Mouse (Mus musculus): ENCODE results near the gene Cacna2d3. TPM values are rescaled to one million over a fixed set of nuclear protein-coding genes. Genes with fewer than 3 reads are reported as not detected.

The Cacna2d3 gene
- total and polyA plus RNA-seq, 3 experiments = 0.61 to 0.78 (median 0.70) TPM

DNA sequence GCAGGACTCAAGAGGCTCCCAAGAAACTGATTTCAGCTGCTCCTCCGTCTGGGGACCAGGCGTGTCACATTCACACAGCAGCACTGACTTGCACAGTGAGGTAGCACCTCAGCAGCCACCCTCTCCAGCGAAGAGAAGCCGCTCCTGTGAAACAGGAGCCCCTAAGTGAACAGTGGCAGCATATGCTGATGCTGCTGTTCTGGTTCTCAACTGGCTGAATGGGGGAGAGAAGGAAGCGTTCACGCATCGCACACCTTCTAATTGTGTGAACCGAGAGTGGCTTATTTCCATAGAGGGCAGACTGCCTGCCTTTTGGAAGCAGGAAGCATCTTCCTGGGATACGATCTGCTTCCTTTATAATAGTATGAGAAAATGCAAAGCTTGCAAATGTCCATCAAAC, 5.9 kb upstream of the Cacna2d3 start:
- 76% methylated on average over 9 of the region's 9 CpGs for WGBS
- intact Hi-C loops (cut with DNase I) = no loop called here

DNA sequence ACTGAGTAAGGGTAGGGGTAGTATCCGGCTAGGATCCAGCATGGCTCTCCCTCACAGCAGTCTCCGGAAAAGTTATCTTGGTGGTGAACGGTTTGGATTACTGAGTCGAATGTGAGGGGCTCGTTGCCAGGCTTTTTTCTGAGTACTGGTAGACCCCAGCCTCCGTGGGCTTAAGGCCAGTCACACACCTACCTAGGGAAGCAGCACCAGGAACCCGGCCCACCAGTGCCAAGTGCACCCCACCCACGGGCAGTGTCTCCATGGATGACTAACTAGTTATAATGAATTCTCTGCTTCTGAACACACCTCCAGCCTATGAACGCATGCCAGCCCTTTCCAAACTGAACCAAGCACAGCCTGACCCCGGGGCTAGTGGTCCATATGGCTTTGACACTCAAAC, 1.6 kb upstream of the Cacna2d3 start:
- Histone ChIP-seq H3K4me1 (ENCODE audit: control insufficient read depth, insufficient read depth, low read length) (no peaks in the 10 kb centered on the region), H3K79me2 (replicated peaks; ENCODE audit: control insufficient read depth, insufficient read depth, low read length) (no peaks in the 10 kb centered on the region), H3K9ac (ENCODE audit: low read depth, low read length) (no peak overlapping the region), H3K36me3 (ENCODE audit: control insufficient read depth, insufficient read depth, low read length) (no peaks in the 10 kb centered on the region), H3K27me3 (ENCODE audit: control insufficient read depth, insufficient read depth, low read length) (peaks cover 13% of the 10 kb centered on the region), H3K4me3 (no peak overlapping the region), H3K27ac (no peak overlapping the region)
- 11% methylated on average over 10 of the region's 10 CpGs for WGBS
- intact Hi-C loops (cut with DNase I) = no loop called here
- no peak for DNase-seq
- TF ChIP-seq CTCF (IDR thresholded peaks at IDR 0.05) (no peak), EP300 (IDR thresholded peaks at IDR 0.05; ENCODE audit: insufficient read depth, low read depth, low read length) (no peak), POLR2A (IDR thresholded peaks at IDR 0.05; ENCODE audit: insufficient read depth, low read depth, low read length) (no peak)

More for the DNA sequence above, 5.9 kb upstream of the Cacna2d3 start:
- no peak for DNase-seq
- H3K27ac ChIP-seq = no peak overlapping the region
- H3K9ac ChIP-seq (ENCODE audit: low read depth, low read length) = no peak overlapping the region
- no peaks in the 10 kb centered on the region for H3K4me1 ChIP-seq (ENCODE audit: control insufficient read depth, insufficient read depth, low read length)
- peaks cover 8% of the 10 kb centered on the region for H3K27me3 ChIP-seq (ENCODE audit: control insufficient read depth, insufficient read depth, low read length)
- no peak overlapping the region for H3K4me3 ChIP-seq
- no peaks in the 10 kb centered on the region for H3K36me3 ChIP-seq (ENCODE audit: control insufficient read depth, insufficient read depth, low read length)
- TF ChIP-seq POLR2A (IDR thresholded peaks at IDR 0.05; ENCODE audit: insufficient read depth, low read depth, low read length) = no peak
- no peak for TF ChIP-seq EP300 (IDR thresholded peaks at IDR 0.05; ENCODE audit: insufficient read depth, low read depth, low read length)
- no peak for TF ChIP-seq CTCF (IDR thresholded peaks at IDR 0.05)
- no peaks in the 10 kb centered on the region for H3K79me2 ChIP-seq (replicated peaks; ENCODE audit: control insufficient read depth, insufficient read depth, low read length)

DNA sequence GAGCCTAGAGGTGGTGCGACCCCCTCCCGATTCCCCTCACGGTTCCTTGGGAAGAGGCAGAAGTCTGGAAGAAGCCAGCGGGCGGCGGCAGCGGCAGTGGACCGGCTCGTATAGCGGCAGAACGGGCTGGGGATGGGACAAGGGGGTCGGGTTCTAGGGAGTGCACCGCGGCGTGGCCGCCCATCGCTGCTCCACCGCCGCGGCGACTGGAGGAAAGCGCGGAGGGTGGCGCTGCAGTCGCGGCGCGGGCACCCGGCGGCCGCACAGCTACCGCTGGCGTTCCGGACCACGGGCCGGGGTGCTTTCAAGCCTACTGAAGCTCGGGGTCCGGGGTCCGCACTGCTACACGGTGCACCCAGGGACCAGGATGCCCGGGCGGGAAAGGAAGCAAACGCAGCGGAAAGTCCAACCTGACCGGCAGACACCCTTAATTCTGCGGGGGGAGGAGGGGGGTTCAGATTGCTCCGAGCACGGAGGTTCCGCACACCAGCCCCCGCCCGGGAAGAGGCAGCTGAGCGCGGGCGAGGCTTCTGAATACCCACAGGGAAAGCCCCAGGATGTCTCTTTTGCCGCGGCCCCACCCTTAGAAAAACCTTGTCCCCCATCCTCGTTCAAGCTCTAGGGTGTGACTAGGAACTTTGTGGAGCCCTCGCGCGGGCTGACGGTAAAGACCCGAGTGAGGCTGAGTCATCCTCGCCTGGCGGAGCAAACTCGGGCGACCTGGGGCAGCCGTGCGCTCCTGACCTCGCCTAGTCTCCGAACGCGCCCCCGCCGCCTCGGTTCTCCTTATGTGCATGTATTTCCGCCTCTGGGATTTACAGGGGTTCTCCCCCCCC, 940 bp upstream of the Cacna2d3 start:
- peak in 1 of 2 experiments; percentile 5 for DNase-seq
- H3K27me3 ChIP-seq (ENCODE audit: control insufficient read depth, insufficient read depth, low read length) = peaks cover 13% of the 10 kb centered on the region
- intact Hi-C loops (cut with DNase I) = no loop called here

DNA sequence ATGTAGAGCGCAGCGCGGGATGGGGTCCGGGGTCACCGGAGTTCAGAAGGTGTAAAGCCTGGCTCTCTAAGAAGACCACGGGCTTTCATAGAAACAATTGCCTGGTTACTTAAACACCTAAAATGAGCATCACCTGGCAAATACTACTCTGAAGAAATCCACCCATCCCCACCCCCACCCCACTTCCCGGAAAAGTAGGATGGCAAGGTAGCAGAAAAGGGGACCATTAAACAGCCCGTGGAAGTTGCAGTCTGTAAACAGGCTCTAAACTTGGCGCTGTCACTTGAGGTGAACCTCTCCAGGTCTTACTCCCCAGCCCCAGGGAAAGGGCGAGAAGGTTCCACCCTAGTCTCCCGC, 555 bp downstream of the Cacna2d3 start:
- WGBS = under 1% methylated on average over 11 of the region's 11 CpGs
- Histone ChIP-seq H3K36me3 (ENCODE audit: control insufficient read depth, insufficient read depth, low read length) (no peaks in the 10 kb centered on the region), H3K27ac (no peak overlapping the region), H3K79me2 (replicated peaks; ENCODE audit: control insufficient read depth, insufficient read depth, low read length) (no peaks in the 10 kb centered on the region), H3K9ac (ENCODE audit: low read depth, low read length) (no peak overlapping the region; the same call in 1 of the 2 replicates), H3K4me1 (ENCODE audit: control insufficient read depth, insufficient read depth, low read length) (no peaks in the 10 kb centered on the region), H3K4me3 (peak overlapping the region; percentile 33; the same call in 1 of the 2 replicates), H3K27me3 (ENCODE audit: control insufficient read depth, insufficient read depth, low read length) (peaks cover 14% of the 10 kb centered on the region)
- no peak for TF ChIP-seq CTCF (IDR thresholded peaks at IDR 0.05)
- no peak for TF ChIP-seq POLR2A (IDR thresholded peaks at IDR 0.05; ENCODE audit: insufficient read depth, low read depth, low read length)
- no peak for TF ChIP-seq EP300 (IDR thresholded peaks at IDR 0.05; ENCODE audit: insufficient read depth, low read depth, low read length)
- no peak for DNase-seq
- intact Hi-C loops (cut with DNase I) = no loop called here

More for the DNA sequence above, 940 bp upstream of the Cacna2d3 start:
- WGBS = under 1% methylated on average over 76 of the region's 76 CpGs
- H3K4me1 ChIP-seq (ENCODE audit: control insufficient read depth, insufficient read depth, low read length) = no peaks in the 10 kb centered on the region
- H3K9ac ChIP-seq (ENCODE audit: low read depth, low read length) = peak overlapping the region; percentile 50; the same call in 1 of the 2 replicates
- TF ChIP-seq POLR2A (IDR thresholded peaks at IDR 0.05; ENCODE audit: insufficient read depth, low read depth, low read length) (no peak), EP300 (IDR thresholded peaks at IDR 0.05; ENCODE audit: insufficient read depth, low read depth, low read length) (no peak)
- H3K36me3 ChIP-seq (ENCODE audit: control insufficient read depth, insufficient read depth, low read length) = no peaks in the 10 kb centered on the region
- H3K79me2 ChIP-seq (replicated peaks; ENCODE audit: control insufficient read depth, insufficient read depth, low read length) = no peaks in the 10 kb centered on the region
- no peak overlapping the region for H3K27ac ChIP-seq
- peak overlapping the region; percentile 50 for H3K4me3 ChIP-seq

DNA sequence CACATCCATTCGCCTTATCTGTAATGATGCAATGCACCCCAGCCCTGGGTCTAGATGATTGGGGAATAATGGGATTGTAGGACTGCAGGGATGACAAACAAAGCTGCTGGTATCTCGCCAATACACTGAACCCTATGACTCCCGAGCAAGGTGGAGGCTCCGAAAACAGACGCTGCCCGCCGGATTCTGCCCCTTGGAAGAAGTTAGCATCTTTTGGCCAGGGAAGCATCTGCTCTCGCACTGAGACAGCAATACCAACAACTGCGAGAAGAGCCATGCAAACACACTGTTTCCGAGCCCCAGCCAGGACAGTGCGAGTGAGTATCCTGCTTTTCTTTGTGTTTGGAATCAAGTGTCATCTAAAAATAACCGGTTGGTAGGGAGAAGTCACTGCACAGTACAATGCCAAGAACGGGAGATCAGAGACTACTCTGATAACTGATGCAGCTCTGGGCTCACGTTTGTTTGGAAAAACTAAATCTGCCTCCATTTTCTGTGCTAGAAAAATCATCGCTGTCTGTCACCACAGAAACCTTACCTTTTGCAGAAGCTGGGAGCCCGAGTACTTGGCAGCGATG, 1.2 kb downstream of the Cacna2d3 start:
- intact Hi-C loops (cut with DNase I) = no loop called here

DNA sequence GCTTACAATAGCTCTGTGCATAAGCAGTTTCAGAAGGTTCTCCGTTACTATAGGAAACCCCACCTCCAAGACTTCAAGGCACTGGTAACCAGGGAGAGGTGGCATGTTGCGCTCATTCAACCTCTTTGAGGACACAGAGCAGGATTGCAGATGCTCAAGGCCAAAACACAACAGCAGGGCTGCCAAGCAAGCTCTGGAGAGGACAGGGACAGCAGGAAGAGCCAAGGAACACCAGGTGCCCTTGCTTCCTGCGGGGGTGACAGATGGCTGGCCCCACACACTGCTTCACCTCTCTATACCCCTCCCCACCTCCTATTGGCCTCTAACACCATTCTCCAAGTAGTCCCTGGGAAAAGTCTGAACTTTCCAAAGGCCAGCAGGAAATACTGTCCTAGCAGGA, 9.0 kb downstream of the Cacna2d3 start:
- H3K4me3 ChIP-seq = no peak overlapping the region
- no peaks in the 10 kb centered on the region for H3K4me1 ChIP-seq (ENCODE audit: control insufficient read depth, insufficient read depth, low read length)
- peaks cover 2% of the 10 kb centered on the region; the same call in 1 of the 2 replicates for H3K27me3 ChIP-seq (ENCODE audit: control insufficient read depth, insufficient read depth, low read length)
- H3K36me3 ChIP-seq (ENCODE audit: control insufficient read depth, insufficient read depth, low read length) = no peaks in the 10 kb centered on the region
- no peak overlapping the region for H3K27ac ChIP-seq
- intact Hi-C loops (cut with DNase I) = no loop called here
- no peak for DNase-seq
- H3K9ac ChIP-seq (ENCODE audit: low read depth, low read length) = no peak overlapping the region
- TF ChIP-seq POLR2A (IDR thresholded peaks at IDR 0.05; ENCODE audit: insufficient read depth, low read depth, low read length) = no peak
- no peak for TF ChIP-seq CTCF (IDR thresholded peaks at IDR 0.05)
- TF ChIP-seq EP300 (IDR thresholded peaks at IDR 0.05; ENCODE audit: insufficient read depth, low read depth, low read length) = no peak
- 62% methylated on average over 3 of the region's 3 CpGs for WGBS
- H3K79me2 ChIP-seq (replicated peaks; ENCODE audit: control insufficient read depth, insufficient read depth, low read length) = no peaks in the 10 kb centered on the region

More for the DNA sequence above, 1.2 kb downstream of the Cacna2d3 start:
- no peak overlapping the region for H3K4me3 ChIP-seq
- no peaks in the 10 kb centered on the region for H3K79me2 ChIP-seq (replicated peaks; ENCODE audit: control insufficient read depth, insufficient read depth, low read length)
- H3K27ac ChIP-seq = no peak overlapping the region
- H3K4me1 ChIP-seq (ENCODE audit: control insufficient read depth, insufficient read depth, low read length) = no peaks in the 10 kb centered on the region
- peaks cover 14% of the 10 kb centered on the region for H3K27me3 ChIP-seq (ENCODE audit: control insufficient read depth, insufficient read depth, low read length)
- H3K9ac ChIP-seq (ENCODE audit: low read depth, low read length) = no peak overlapping the region
- no peak for DNase-seq
- no peak for TF ChIP-seq CTCF (IDR thresholded peaks at IDR 0.05)
- no peak for TF ChIP-seq POLR2A (IDR thresholded peaks at IDR 0.05; ENCODE audit: insufficient read depth, low read depth, low read length)
- TF ChIP-seq EP300 (IDR thresholded peaks at IDR 0.05; ENCODE audit: insufficient read depth, low read depth, low read length) = no peak
- 3% methylated on average over 17 of the region's 17 CpGs for WGBS
- H3K36me3 ChIP-seq (ENCODE audit: control insufficient read depth, insufficient read depth, low read length) = no peaks in the 10 kb centered on the region
